In genomic region chr9:121679549-121679948, GRCm38 (mm10) we compare ENCODE assay signal across 8 mouse cellular contexts. TPM values are rescaled to one million over a fixed set of nuclear protein-coding genes. Genes with fewer than 3 reads are reported as not detected.
A peak's percentile ranks its signal among the peaks of the same experiment; 100 is the strongest.
DNase-seq lines count a peak whose midpoint lies in the region; ATAC-seq and TF ChIP-seq lines count a peak whose summit lies in the region.

No protein-coding gene starts in this region.

- peak; percentile 47 for DNase-seq in 3134 (ENCODE audit: extremely low read depth, insufficient read length, low spot score)
- peak; percentile 70 for DNase-seq in CD4-positive helper T cell, adult 2 months (ENCODE audit: low read depth, low spot score)
- peak; percentile 36 for DNase-seq in cerebellum, adult 8-10 months
- peak in 1 of 3 experiments; percentile 14 for DNase-seq in liver, embryonic 14.5 days (ENCODE audit: low read depth in 3 of 3, low spot score in 3 of 3)
- DNase-seq in urinary bladder, adult 2 months (ENCODE audit: low spot score), result no peak

- 0 out of 2 replicates have a peak overlapping the region, but pooled peaks have one; percentile 9 for H3K27ac ChIP-seq in forebrain, embryonic 15.5 days (replicated peaks)
- no peak overlapping the region for H3K27ac ChIP-seq in hindbrain, embryonic 15.5 days (replicated peaks)
- H3K27ac ChIP-seq in liver, embryonic 14.5 days, result no peak overlapping the region
- H3K27ac ChIP-seq in neural tube, embryonic 12.5 days, result no peak overlapping the region

- no peak for TF ChIP-seq EP300 in liver, embryonic 14.5 days (IDR thresholded peaks at IDR 0.05; ENCODE audit: low read depth)

- peaks cover 10% of the 10 kb centered on the region for H3K4me1 ChIP-seq in forebrain, embryonic 15.5 days
- peaks cover 5% of the 10 kb centered on the region; the same call in 1 of the 2 replicates for H3K4me1 ChIP-seq in hindbrain, embryonic 15.5 days (replicated peaks)
- H3K4me1 ChIP-seq in liver, embryonic 14.5 days (replicated peaks; ENCODE audit: control insufficient read depth in 2 of 2, insufficient read depth in 2 of 2, low read length in 1 of 2), result peaks cover 0 to 7% of the 10 kb centered on the region in 2 experiments; a peak in 2 of 4 replicates
- H3K4me1 ChIP-seq in neural tube, embryonic 12.5 days, result no peaks in the 10 kb centered on the region

- ATAC-seq in forebrain, embryonic 15.5 days (replicated peaks), result peak; percentile 79
- peak; percentile 69 for ATAC-seq in hindbrain, embryonic 15.5 days (ENCODE audit: low FRiP score, low read depth)
- ATAC-seq in liver, embryonic 14.5 days (ENCODE audit: insufficient read depth), result no peak
- peak; percentile 58; the same call in 1 of the 2 replicates for ATAC-seq in neural tube, embryonic 12.5 days (ENCODE audit: low FRiP score, low read depth)

- no peaks in the 10 kb centered on the region for H3K27me3 ChIP-seq in forebrain, embryonic 15.5 days
- no peaks in the 10 kb centered on the region for H3K27me3 ChIP-seq in hindbrain, embryonic 15.5 days
- H3K27me3 ChIP-seq in liver, embryonic 14.5 days (ENCODE audit: control insufficient read depth, insufficient read depth, low read length), result no peaks in the 10 kb centered on the region
- H3K27me3 ChIP-seq in neural tube, embryonic 12.5 days (replicated peaks), result no peaks in the 10 kb centered on the region

- peak; percentile 85 for TF ChIP-seq CTCF in liver, embryonic 14.5 days (IDR thresholded peaks at IDR 0.05; ENCODE audit: low read depth)

- no peak overlapping the region for H3K4me2 ChIP-seq in forebrain, embryonic 15.5 days (replicated peaks)
- H3K4me2 ChIP-seq in hindbrain, embryonic 15.5 days, result no peak overlapping the region
- no peak overlapping the region for H3K4me2 ChIP-seq in liver, embryonic 14.5 days (ENCODE audit: low read depth)
- no peak overlapping the region for H3K4me2 ChIP-seq in neural tube, embryonic 12.5 days (replicated peaks)

- H3K36me3 ChIP-seq in forebrain, embryonic 15.5 days, result peaks cover 23% of the 10 kb centered on the region
- peaks cover 13% of the 10 kb centered on the region for H3K36me3 ChIP-seq in hindbrain, embryonic 15.5 days
- H3K36me3 ChIP-seq in liver, embryonic 14.5 days (replicated peaks; ENCODE audit: control insufficient read depth, insufficient read depth, low read depth), result no peaks in the 10 kb centered on the region
- H3K36me3 ChIP-seq in neural tube, embryonic 12.5 days, result peaks cover 23% of the 10 kb centered on the region

- no peaks in the 10 kb centered on the region for H3K9me3 ChIP-seq in forebrain, embryonic 15.5 days
- H3K9me3 ChIP-seq in hindbrain, embryonic 15.5 days, result no peaks in the 10 kb centered on the region
- no peaks in the 10 kb centered on the region for H3K9me3 ChIP-seq in liver, embryonic 14.5 days (ENCODE audit: control insufficient read depth, low read length)
- H3K9me3 ChIP-seq in neural tube, embryonic 12.5 days, result no peaks in the 10 kb centered on the region

- H3K4me3 ChIP-seq in forebrain, embryonic 15.5 days, result no peak overlapping the region
- H3K4me3 ChIP-seq in hindbrain, embryonic 15.5 days, result no peak overlapping the region
- no peak overlapping the region for H3K4me3 ChIP-seq in liver, embryonic 14.5 days (ENCODE audit: insufficient read depth in 1 of 2, low read depth in 2 of 2, low read length in 2 of 2)
- H3K4me3 ChIP-seq in neural tube, embryonic 12.5 days, result no peak overlapping the region

- WGBS in forebrain, embryonic 15.5 days, result 19% methylated on average over 6 of the region's 6 CpGs
- 20% methylated on average over 6 of the region's 6 CpGs for WGBS in hindbrain, embryonic 15.5 days
- 28% methylated on average over 6 of the region's 6 CpGs for WGBS in liver, embryonic 14.5 days (ENCODE audit: insufficient replicate concordance)
- 20% methylated on average over 6 of the region's 6 CpGs for WGBS in neural tube, embryonic 12.5 days

- H3K9ac ChIP-seq in forebrain, embryonic 15.5 days (replicated peaks), result no peak overlapping the region
- H3K9ac ChIP-seq in hindbrain, embryonic 15.5 days, result no peak overlapping the region
- no peak overlapping the region for H3K9ac ChIP-seq in liver, embryonic 14.5 days (replicated peaks)
- no peak overlapping the region for H3K9ac ChIP-seq in neural tube, embryonic 12.5 days

RNA-seq across cellular contexts. Expression of gene Sec22c, which starts 25.7 kb away (rescaled TPM):
- polyA plus RNA-seq in forebrain, embryonic 15.5 days (2015; fragmentation: Nextera tagmentation; extraction: Ambion mirVana), result 33.9 and 39.2 TPM in 2 replicates
- polyA plus RNA-seq in hindbrain, embryonic 15.5 days (2015; fragmentation: Nextera tagmentation; extraction: Ambion mirVana), result 30.3 and 32.8 TPM in 2 replicates
- polyA plus RNA-seq in liver, embryonic 14.5 days (2012; rRNA removed), result 1.6 and 1.8 TPM in 2 replicates
- 2.2 and 2.9 TPM in 2 replicates for polyA plus RNA-seq in liver, embryonic 14.5 days (2014; fragmentation: Nextera tagmentation; extraction: Ambion mirVana)
- polyA plus RNA-seq in neural tube, embryonic 12.5 days (2016; fragmentation: Nextera tagmentation; extraction: Ambion mirVana), result 21.5 and 23.5 TPM in 2 replicates
- polyA plus RNA-seq in urinary bladder, adult 2 months (2012; rRNA removed), result 4.3 and 5.0 TPM in 2 replicates

RNA-seq across cellular contexts. Expression of gene Ss18l2, which starts 30.6 kb away (rescaled TPM):
- polyA plus RNA-seq in forebrain, embryonic 15.5 days (2015; fragmentation: Nextera tagmentation; extraction: Ambion mirVana), result 145 TPM in 2 replicates
- polyA plus RNA-seq in hindbrain, embryonic 15.5 days (2015; fragmentation: Nextera tagmentation; extraction: Ambion mirVana), result 168 and 174 TPM in 2 replicates
- polyA plus RNA-seq in liver, embryonic 14.5 days (2012; rRNA removed), result 23.4 and 24.8 TPM in 2 replicates
- polyA plus RNA-seq in liver, embryonic 14.5 days (2014; fragmentation: Nextera tagmentation; extraction: Ambion mirVana), result 76.8 and 83.3 TPM in 2 replicates
- 131 and 134 TPM in 2 replicates for polyA plus RNA-seq in neural tube, embryonic 12.5 days (2016; fragmentation: Nextera tagmentation; extraction: Ambion mirVana)
- 44.2 and 46.8 TPM in 2 replicates for polyA plus RNA-seq in urinary bladder, adult 2 months (2012; rRNA removed)

RNA-seq across cellular contexts. Expression of gene Vipr1, which starts 37.0 kb away (rescaled TPM):
- polyA plus RNA-seq in forebrain, embryonic 15.5 days (2015; fragmentation: Nextera tagmentation; extraction: Ambion mirVana), result 0.45 and 0.77 TPM in 2 replicates
- 0.30 and 0.43 TPM in 2 replicates for polyA plus RNA-seq in hindbrain, embryonic 15.5 days (2015; fragmentation: Nextera tagmentation; extraction: Ambion mirVana)
- 0.17 and 0.26 TPM in 2 replicates for polyA plus RNA-seq in liver, embryonic 14.5 days (2012; rRNA removed)
- polyA plus RNA-seq in liver, embryonic 14.5 days (2014; fragmentation: Nextera tagmentation; extraction: Ambion mirVana), result 0.46 and 0.59 TPM in 2 replicates
- 0.16 and 0.31 TPM in 2 replicates for polyA plus RNA-seq in neural tube, embryonic 12.5 days (2016; fragmentation: Nextera tagmentation; extraction: Ambion mirVana)
- 2.6 and 3.0 TPM in 2 replicates for polyA plus RNA-seq in urinary bladder, adult 2 months (2012; rRNA removed)

RNA-seq across cellular contexts. Expression of gene Lyzl4, which starts 37.7 kb away (rescaled TPM):
- not detected in 2 replicates for polyA plus RNA-seq in forebrain, embryonic 15.5 days (2015; fragmentation: Nextera tagmentation; extraction: Ambion mirVana)
- 0.26 TPM in 1 of 2 replicates, not detected in the other for polyA plus RNA-seq in hindbrain, embryonic 15.5 days (2015; fragmentation: Nextera tagmentation; extraction: Ambion mirVana)
- polyA plus RNA-seq in liver, embryonic 14.5 days (2012; rRNA removed), result not detected in 2 replicates
- polyA plus RNA-seq in liver, embryonic 14.5 days (2014; fragmentation: Nextera tagmentation; extraction: Ambion mirVana), result 0.15 TPM in 1 of 2 replicates, not detected in the other
- polyA plus RNA-seq in neural tube, embryonic 12.5 days (2016; fragmentation: Nextera tagmentation; extraction: Ambion mirVana), result not detected in 2 replicates
- 0.63 and 0.73 TPM in 2 replicates for polyA plus RNA-seq in urinary bladder, adult 2 months (2012; rRNA removed)

RNA-seq across cellular contexts. Expression of gene Nktr, which starts 39.4 kb away (rescaled TPM):
- 57.5 and 58.4 TPM in 2 replicates for polyA plus RNA-seq in forebrain, embryonic 15.5 days (2015; fragmentation: Nextera tagmentation; extraction: Ambion mirVana)
- 45.0 and 53.8 TPM in 2 replicates for polyA plus RNA-seq in hindbrain, embryonic 15.5 days (2015; fragmentation: Nextera tagmentation; extraction: Ambion mirVana)
- polyA plus RNA-seq in liver, embryonic 14.5 days (2012; rRNA removed), result 29.5 and 41.5 TPM in 2 replicates
- 18.5 and 24.0 TPM in 2 replicates for polyA plus RNA-seq in liver, embryonic 14.5 days (2014; fragmentation: Nextera tagmentation; extraction: Ambion mirVana)
- 57.6 and 64.5 TPM in 2 replicates for polyA plus RNA-seq in neural tube, embryonic 12.5 days (2016; fragmentation: Nextera tagmentation; extraction: Ambion mirVana)
- polyA plus RNA-seq in urinary bladder, adult 2 months (2012; rRNA removed), result 89.1 and 120 TPM in 2 replicates
